Mouse (Mus musculus): ENCODE data around the gene Olfr461. TPM values are rescaled to one million over a fixed set of nuclear protein-coding genes. Genes with fewer than 3 reads are reported as not detected.

Gene Olfr461
- polyA plus RNA-seq, 1 experiment, result not detected

DNA sequence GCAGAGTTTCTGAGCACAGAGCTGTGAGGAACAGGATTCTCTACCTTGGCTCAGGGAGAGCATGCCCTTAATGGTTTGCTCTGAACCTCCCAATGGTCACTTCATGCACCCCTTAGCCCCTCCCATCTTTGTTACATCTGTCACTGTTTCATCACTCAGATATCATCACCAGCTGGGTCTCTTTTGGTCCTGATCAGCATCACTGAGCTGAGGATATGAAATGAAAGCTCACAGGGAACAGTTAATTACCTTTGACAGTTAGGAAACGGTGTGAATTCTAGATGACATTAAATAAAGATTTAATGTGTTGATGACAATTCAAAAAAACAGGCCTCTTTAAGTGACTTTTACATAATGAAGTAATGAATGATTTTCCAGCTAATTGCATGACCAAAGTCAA lies 35.4 kb downstream of the Olfr461 start, which contains the start of gene Prss37:
Gene Prss37 (minus strand): TSS at position 101 of the 400 bp plus-strand sequence.
- whole genome bisulfite sequencing, result 68% methylated on average over 1 of the region's 1 CpGs
- TF ChIP-seq CTCF (IDR thresholded peaks at IDR 0.05; ENCODE audit: insufficient read depth, low read length), result no peak
- TF ChIP-seq POLR2A (IDR thresholded peaks at IDR 0.05; ENCODE audit: borderline replicate concordance, extremely low read depth, low read depth, low read length), result no peak
- Histone ChIP-seq H3K4me1 (ENCODE audit: control insufficient read depth, insufficient read depth, low read length) (no peaks in the 10 kb centered on the region), H3K4me3 (replicated peaks; ENCODE audit: extremely low read depth, low read depth, low read length) (no peak within 1 kb of the TSS)
- DNase-seq, result no peak

DNA sequence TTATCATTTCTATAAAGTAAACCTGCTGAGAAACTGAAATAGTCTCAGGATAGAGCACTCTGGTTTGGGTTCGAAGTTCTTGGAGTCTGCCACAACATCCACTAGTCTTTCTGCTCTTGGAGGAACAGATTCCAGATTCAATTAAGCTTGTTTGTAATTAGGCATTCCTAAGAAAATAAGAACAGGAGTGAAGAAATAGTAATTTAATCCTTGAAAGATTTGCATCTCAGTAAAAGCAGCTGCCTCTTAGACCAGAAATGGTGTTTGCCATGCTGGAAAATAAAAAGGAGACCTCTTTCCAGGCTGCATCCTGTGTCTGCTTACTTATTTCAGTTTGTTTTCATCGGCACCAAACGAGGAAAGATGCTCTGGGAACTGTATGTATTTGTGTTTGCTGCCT lies 61.6 kb downstream of the Olfr461 start, which contains the start of gene Tas2r108:
Gene Tas2r108 (plus strand): TSS at position 301 of the 400 bp plus-strand sequence.
- 88% methylated on average over 3 of the region's 3 CpGs for WGBS
- Histone ChIP-seq H3K4me3 (replicated peaks; ENCODE audit: extremely low read depth, low read depth, low read length) (no peak within 1 kb of the TSS), H3K4me1 (ENCODE audit: control insufficient read depth, insufficient read depth, low read length) (no peaks in the 10 kb centered on the region)
- TF ChIP-seq POLR2A (IDR thresholded peaks at IDR 0.05; ENCODE audit: borderline replicate concordance, extremely low read depth, low read depth, low read length) (no peak), CTCF (IDR thresholded peaks at IDR 0.05; ENCODE audit: insufficient read depth, low read length) (no peak)
- no peak for DNase-seq

Other genes starting within 250 kb of the Olfr461 start
- 7.7 and 10.2 TPM in 2 replicates for gene Agk, start 229.9 kb downstream of the Olfr461 start, polyA plus RNA-seq (2012; rRNA removed)
- 4.9 and 5.8 TPM in 2 replicates for gene E330009J07Rik, start 118.9 kb downstream of the Olfr461 start, polyA plus RNA-seq (2012; rRNA removed)
- gene Wee2, start 116.0 kb downstream of the Olfr461 start, polyA plus RNA-seq (2012; rRNA removed), result not detected in 2 replicates
- gene Ssbp1, start 83.7 kb downstream of the Olfr461 start, polyA plus RNA-seq (2012; rRNA removed), result 7.5 and 9.7 TPM in 2 replicates
- not detected in 2 replicates for gene Tas2r137, start 63.8 kb downstream of the Olfr461 start, polyA plus RNA-seq (2012; rRNA removed)
- gene Tas2r108, start 61.5 kb downstream of the Olfr461 start, polyA plus RNA-seq (2012; rRNA removed), result not detected in 2 replicates
- gene Prss37, start 35.5 kb downstream of the Olfr461 start, polyA plus RNA-seq (2012; rRNA removed), result not detected in 2 replicates
- gene Olfr460, start 14.4 kb upstream of the Olfr461 start, polyA plus RNA-seq (2012; rRNA removed), result not detected in 2 replicates
- 0.50 and 1.5 TPM in 2 replicates for gene Clec5a, start 30.8 kb upstream of the Olfr461 start, polyA plus RNA-seq (2012; rRNA removed)
- not detected in 2 replicates for gene Tas2r138, start 58.3 kb upstream of the Olfr461 start, polyA plus RNA-seq (2012; rRNA removed)
- 0.23 and 0.36 TPM in 2 replicates for gene Mgam, start 73.8 kb upstream of the Olfr461 start, polyA plus RNA-seq (2012; rRNA removed)